Mouse (Mus musculus): ENCODE data around the gene Gp5.

Gene Gp5

DNA sequence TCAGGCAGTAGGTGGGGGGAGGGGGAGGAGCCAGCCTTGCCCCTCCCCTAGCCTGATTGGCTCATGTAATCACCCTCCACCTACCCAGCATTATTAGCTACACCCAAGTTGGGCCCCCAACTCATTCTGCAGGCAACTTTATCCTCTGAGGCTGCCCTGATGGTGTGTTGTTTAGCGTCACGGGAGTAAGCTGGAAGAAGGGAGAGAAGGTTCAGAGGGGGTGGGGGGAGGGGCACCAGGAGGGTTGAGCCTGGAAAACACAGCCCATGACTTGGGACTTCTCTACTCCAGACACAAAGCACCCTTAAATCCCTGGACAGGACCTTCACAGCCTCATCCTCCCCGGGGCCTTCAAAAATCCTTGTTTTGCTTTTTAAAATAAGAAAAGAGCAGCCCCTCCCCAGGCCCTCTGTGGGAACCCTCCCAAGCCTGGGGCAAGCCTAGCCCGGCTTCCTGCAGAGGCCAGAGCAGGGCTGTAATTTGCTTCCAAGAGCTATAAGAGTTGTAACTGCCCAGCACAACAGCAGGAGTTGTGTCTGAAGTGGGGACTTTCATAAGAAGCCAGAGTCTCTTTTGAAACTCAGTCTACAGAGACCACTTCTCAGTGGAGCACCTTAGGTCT is 29.8 kb downstream of the Gp5 start:
- no peak for DNase-seq (ENCODE audit: low read depth, low spot score)

DNA sequence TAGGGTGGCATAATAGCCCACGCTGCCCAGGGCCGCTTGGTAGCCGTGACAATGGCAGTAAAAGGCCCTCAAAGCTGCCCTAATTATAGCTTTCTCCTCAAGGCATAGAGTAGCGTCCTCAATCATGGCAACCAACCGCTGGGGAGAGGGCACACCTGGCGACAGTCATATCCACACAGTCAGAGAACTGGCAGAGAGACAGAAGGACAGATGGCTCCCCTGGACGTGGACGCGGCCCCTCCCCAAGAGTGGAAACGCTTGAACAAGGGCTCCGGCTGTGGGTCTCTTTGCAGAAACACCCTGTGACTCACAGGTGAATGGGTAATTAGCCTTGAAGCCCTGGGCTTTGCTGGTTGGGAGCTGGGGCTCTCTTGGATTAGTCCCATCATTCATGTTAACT is 32.2 kb downstream of the Gp5 start:
- DNase-seq (ENCODE audit: low read depth, low spot score) = no peak

DNA sequence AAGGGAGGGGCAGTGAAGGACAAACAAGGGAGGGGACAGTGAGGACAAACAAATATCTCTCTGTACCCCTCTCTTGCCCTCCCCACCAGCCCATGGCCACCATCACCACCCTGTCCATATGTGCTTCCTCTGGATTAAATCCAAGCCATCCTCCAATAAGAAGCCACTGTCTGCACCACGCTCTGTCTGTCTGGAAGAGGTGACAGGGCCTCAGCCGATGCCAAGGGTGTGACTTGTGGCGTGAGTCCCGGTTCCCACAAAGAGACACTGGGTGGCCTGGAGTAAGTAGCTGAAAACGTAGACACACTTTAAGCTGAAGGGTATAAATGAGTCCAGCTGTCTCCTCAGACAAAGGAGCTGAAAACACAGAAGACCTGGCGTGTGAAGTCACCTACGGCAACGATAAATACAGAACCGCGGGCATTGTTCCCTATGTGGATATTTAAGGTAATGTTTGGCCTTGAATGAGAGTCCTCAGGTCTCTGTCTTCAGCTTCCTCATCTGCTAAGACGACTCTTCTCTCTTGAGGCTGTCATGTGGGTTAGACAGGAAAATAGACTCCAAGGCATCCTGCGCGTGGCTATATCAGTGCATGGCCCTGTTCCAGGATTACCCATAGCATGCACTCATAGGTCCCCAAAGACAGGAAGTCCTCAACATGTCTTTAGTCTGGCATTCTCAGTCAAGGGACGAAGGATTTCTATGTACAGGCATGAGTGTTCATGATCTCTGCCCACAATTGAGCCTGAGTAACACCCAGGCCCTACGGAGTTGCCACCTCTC is 34.8 kb downstream of the Gp5 start:
- DNase-seq (ENCODE audit: low read depth, low spot score) = no peak

DNA sequence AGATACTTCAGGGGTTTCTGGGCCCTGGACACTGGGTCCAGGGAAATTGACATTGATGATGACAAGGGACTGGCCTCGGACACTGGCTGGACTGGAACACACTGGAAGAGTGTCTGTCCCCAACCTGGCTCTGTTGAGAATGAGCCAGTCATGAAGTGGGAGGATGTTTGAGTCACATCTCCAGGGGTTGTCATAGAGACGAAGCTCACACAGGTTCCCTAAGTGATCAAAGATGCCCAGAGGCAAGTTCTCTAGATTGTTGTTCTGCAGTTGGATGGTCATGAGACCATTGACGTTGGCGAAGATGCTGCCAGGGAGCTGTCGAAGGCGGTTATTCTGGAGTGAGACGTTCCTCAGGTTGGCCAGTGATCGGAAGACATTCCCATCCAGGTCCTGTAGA is 37.5 kb downstream of the Gp5 start:
- no peak for DNase-seq (ENCODE audit: low read depth, low spot score)

DNA sequence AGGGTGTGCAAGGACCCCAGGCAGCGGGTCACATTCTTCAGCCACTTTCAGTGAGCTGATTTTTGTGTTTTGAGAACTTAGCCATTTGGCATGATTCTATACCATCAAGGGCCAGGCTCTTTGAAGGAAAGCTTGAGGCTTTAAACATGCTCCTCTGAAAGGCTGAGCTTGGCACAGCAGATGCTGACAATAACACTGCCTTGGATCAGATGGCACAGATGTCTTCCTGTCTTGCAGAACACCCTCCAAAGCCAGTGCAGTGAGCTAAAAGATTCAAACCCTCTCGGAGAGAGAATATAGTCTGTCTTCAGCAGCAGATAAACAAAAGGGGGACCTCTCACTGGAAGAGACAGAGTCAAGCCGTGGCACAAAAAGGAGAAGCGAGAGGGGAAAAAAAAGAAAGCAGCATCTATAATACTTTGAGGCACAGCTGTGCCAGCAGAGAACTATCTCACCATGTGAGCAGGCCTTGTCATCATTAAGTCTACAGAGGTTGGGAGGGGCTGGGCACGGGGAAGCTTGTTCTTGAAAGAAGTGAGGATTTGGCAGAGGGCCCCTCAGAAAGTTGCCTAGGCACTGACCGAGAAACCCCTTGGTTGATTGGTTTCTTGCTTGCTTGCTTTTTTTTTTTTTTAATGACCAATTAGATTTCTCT is 38.5 kb downstream of the Gp5 start:
- no peak for DNase-seq (ENCODE audit: low read depth, low spot score)

DNA sequence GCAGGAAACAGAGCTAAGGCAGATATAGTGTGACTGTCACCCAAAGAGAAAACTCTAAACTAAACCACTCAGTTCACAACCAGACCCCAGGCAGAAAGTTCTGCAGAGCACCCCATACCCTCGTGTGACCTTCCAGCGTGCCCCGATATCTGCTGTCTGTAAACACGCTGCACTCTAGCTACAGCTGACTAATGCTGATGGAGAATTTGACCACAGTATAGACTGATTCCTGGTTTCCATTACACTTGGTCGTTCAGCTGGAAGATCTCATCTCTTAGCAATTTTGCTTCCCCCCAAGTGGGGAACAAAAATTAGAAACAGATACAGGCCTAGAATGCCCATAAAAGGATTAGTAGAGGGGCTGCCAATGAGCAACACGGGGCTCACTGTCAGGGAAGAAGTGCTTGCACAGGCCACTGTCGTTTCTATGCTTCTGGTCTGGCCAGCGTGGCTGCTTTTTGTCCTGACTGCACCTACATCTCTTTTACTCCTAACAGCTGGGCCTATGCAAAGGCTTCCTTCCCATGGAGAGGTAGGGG is 39.3 kb downstream of the Gp5 start:
- no peak for DNase-seq (ENCODE audit: low read depth, low spot score)

DNA sequence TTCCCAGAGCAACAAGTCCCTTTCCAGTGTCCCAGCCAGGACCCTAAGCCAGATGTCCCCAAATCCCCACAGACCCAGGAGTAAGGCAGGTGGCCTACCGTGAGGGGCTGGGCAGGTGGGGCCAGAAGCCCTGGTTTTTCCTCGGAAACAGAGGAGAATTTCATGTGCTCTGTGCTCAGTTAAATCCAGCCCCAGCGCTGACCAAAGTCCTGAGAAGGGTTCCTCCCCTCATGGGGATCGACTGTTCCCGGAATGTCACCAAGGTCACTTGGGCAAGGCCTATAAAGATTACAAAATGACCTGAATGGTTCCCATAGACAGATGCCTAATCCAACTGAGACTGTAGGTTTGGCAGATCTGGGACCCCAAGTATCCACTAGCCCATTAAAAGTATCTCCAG is 43.2 kb downstream of the Gp5 start, which contains the start of gene Cpn2:
Gene Cpn2, minus strand, starts transcription at position 141 of the 400 bp plus-strand sequence.
- no peak for DNase-seq (ENCODE audit: low read depth, low spot score)

DNA sequence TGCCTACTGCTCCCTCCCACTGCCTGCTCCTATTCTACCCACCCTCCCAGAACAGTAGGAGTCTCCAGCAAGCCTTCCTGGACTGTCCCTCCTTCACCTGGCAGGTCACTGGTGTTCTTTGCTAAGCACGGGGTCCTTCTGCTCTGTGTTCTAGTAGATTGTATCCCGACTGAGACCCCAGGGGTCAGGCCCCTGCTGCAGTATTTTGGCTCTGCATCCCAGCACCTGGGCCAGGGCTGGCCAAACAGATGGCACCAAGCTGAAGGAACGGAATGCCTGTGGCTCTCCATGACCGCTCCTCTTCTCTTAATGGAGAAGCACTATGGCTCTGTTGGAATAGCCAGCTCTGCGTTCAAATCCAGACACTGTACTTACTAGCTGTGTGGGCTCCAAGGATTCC is 44.0 kb downstream of the Gp5 start:
- DNase-seq (ENCODE audit: low read depth, low spot score) = no peak

DNA sequence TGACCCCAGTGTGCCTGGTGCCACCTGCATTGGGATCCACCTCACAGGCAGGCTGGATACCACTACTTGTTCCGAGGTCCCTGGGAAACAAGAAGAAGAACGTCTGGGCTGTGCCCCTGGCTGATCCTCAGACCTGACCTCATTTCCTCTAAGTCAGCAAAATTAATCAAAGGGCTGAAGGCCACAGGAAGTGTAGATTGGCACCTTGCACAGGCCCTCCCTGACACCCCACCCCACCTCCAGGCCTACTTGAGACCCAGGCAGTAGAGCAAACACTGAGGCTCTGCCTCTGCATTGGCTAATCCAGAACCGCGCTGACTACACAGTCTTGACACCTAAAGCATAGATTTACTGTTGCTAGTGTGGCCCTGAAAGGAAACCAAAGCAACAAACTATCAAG is 45.0 kb downstream of the Gp5 start:
- DNase-seq (ENCODE audit: low read depth, low spot score) = no peak

DNA sequence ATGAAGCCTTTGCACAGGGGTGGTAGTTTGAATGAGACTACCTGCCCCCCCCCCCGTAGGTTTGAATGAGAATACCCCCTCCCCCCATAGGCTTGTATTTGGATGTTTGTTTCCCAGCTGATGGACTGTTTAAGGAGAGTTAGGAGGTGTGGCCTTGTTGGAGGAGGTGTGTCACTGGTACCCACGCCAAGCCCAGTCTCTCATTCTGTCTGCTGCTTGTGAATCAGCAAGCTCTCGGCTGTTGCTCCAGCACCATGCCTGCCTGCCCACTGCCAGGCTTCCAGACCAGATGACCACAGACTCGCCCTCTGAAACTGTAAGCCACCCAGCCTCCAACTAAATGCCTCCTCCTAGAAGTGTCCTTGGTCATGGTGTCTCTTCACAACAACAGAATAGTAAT is 47.4 kb downstream of the Gp5 start:
- DNase-seq (ENCODE audit: low read depth, low spot score) = no peak

DNA sequence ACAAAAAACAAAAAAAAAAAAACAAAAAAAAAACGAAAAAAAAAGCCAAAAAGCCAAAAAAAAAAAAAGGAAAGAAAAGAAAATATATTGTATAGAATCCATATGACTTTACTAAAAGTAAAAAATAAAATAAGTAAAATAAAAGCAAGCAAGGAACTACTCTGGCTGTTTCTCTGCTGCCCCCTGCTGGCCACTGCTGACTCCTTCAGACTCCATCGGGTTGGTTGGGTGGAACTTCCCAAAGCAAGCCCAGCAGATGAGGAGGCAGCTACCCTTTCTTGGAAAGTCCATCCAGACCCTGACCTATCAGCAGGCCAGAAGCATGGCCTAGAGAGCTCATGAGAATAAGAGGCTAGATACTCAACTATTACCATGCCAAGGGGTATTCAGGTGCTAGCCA is 47.9 kb downstream of the Gp5 start:
- DNase-seq (ENCODE audit: low read depth, low spot score) = no peak

DNA sequence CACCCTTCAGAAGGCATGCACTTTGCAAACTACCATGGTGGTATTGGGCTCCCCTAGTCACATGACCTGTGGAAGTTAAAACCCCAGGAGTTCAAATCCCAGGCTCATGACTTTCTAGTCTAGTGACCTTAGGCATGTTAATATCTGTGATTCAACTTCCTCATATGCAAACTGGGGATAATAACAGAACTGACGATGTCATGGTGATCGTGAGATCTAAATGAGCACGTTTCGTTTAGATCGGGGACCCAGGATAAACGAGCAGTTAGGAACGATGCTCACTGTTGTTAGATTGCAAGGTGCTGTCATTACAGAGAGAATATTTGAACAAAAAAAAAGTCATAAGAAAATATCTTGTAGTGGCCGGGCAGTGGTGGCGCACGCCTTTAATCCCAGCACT is 48.4 kb downstream of the Gp5 start:
- DNase-seq (ENCODE audit: low read depth, low spot score) = no peak

DNA sequence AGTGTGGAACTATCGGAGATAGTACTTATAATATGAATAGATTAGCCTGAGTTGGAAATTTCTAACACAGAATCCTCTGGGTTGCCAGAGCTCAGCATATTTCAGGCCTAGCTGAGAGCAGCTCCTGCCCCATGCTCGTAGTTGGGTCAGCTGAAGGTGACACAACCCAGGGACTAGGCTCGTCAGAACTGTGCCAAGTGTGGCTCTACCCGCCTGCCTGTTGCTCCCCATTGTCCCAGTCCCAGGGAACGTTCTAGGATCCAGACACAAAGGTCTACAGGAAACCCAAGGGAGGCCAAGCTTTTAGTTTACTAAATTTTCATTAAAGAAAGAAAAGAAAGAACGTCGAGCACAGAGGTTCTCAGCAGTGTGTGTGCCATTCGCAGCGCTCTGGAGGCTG is 49.2 kb downstream of the Gp5 start:
- DNase-seq (ENCODE audit: low read depth, low spot score) = no peak

DNA sequence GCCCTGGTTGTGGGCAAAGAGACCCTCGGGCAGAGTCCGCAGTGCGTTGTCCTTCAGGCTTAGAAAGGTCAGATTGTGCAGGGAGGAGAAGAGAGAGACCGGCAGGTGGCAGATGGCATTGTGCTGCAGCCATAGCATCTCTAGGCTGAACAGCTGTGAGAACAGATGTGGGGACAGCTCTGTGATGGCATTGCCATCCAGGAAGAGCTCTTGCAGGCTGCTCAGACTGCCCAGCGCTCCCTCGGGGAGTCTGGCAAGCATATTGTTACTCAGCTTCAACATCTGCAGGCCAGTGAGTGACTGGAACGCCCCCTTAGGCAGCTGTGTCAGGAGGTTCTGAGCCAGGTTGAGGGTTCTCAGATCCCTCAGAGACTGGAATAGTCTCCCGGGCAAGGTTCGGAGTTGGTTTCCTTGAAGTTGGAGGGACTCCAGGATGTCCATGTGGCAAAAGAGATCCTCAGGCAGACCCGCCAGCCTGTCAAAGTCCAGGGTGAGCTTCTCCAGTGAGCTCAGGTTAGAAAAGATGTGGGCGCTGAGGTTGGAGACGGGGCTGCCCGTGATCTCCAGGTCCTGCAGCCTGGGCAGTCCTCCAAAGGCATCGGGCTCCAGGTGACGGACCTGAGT is 50.5 kb downstream of the Gp5 start:
- no peak for DNase-seq (ENCODE audit: low read depth, low spot score)

DNA sequence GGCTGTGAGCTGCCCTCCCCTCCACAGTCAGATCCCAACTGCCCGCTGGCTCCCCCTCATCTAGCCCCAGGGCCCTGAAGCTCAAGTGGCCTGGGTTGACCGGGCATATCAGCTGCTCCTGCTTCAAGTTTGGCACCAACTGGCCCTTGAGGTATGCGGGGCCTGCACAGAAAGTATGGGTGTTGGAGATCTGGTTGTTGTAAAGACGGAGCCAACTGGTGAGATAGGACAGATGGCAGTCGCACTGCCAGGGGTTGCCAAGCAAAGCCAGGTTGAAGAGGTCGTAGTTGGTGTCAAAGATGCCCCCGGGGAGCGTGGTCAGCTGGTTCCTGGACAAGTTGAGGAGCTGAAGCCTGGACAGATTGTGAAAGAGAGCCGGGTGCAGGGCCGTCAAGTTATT is 51.1 kb downstream of the Gp5 start:
- no peak for DNase-seq (ENCODE audit: low read depth, low spot score)

DNA sequence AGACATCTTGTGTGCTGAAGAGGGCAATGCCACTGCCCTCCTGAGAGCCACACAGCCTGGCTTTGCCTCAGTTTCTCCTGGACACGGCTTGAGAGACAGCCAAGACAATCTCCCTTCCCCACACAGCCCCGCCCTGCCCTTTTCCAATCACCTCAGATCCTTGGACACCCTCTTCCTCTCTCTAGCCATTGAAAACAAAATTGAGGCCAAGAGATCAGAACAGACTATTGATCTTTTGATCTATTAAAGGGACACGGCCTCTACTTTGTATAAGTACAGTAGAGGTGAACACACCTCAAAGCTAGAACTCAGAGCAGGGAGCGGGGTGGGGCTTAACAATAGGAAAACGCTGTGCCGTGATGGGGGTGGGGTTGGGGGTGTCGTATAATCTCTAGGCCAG is 52.1 kb downstream of the Gp5 start:
- no peak for DNase-seq (ENCODE audit: low read depth, low spot score)

DNA sequence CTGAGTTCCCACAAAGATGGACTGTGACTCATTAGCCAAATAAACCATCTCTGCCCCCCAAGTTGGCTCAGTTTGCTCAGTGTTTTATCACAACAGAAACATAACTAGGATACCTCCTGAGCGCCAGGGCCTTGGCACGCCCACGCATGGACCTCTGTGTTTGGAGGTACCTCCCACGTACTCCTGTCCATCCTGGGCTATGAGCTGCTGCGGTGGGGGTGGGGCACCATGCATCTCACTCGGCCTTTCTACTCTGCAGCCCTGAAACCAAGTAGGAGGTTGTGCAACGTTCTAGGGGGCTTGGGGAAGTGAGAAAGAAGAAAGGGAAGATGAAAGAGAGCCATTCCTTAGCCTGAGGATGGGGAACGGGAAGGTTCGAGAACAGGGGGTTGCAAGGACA is 52.9 kb downstream of the Gp5 start:
- DNase-seq (ENCODE audit: low read depth, low spot score) = no peak

Measured in retina, adult 2 months (tissue).